Mouse (Mus musculus): ENCODE results near the gene Cacna1h. TPM values are rescaled to one million over a fixed set of nuclear protein-coding genes. Genes with fewer than 3 reads are reported as not detected.

Cacna1h gene
- polyA plus RNA-seq, 1 experiment from 2014 or later, result 5.5 TPM

DNA sequence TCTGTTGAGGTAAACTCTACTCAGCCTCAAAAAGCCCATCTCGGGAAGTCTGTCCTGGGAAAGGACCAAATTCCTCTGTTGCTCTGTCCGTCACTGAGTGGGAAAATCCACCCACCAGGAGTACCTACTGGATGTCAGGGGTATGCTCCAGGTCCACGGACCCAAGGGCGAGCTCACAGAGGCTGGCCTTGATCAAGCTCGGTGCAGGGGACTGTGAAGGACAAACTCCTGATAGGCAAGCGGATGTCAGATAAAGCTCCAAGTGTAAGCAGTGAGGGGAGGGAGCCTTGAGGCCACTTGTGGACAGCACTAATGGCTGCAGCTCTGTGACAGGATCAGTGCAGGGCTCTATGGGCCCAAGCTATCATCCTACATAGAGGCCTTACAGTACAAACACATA is 23.4 kb downstream of the Cacna1h start:
- WGBS, result 82% methylated on average over 6 of the region's 6 CpGs
- H3K27ac ChIP-seq (replicated peaks; ENCODE audit: low read depth, low read length), result no peak overlapping the region
- no peak overlapping the region for H3K4me2 ChIP-seq (ENCODE audit: low read depth, severe bottlenecking)
- peaks cover 46% of the 10 kb centered on the region for H3K4me1 ChIP-seq (ENCODE audit: control insufficient read depth, insufficient read depth, low read length)
- H3K4me3 ChIP-seq (ENCODE audit: low read depth, low read length), result no peak overlapping the region
- H3K36me3 ChIP-seq (ENCODE audit: control insufficient read depth, insufficient read depth, low read length), result no peaks in the 10 kb centered on the region
- DNase-seq (ENCODE audit: low spot score) (no peak), ATAC-seq (ENCODE audit: insufficient number of reproducible peaks, low FRiP score, low TSS enrichment, low read depth) (no peak)
- H3K9ac ChIP-seq (ENCODE audit: low read length), result no peak overlapping the region
- no peaks in the 10 kb centered on the region for H3K9me3 ChIP-seq (ENCODE audit: control insufficient read depth, low read length)
- no peaks in the 10 kb centered on the region for H3K27me3 ChIP-seq (ENCODE audit: control insufficient read depth, insufficient read depth, low read length)

GRCm38 (mm10) chr17:25409621-25410020 is 24.0 kb downstream of the Cacna1h start:
- H3K4me3 ChIP-seq (ENCODE audit: low read depth, low read length), result no peak overlapping the region
- no peaks in the 10 kb centered on the region for H3K36me3 ChIP-seq (ENCODE audit: control insufficient read depth, insufficient read depth, low read length)
- ATAC-seq (ENCODE audit: insufficient number of reproducible peaks, low FRiP score, low TSS enrichment, low read depth) (no peak), DNase-seq (ENCODE audit: low spot score) (no peak)
- 74% methylated on average over 7 of the region's 7 CpGs for WGBS
- H3K9me3 ChIP-seq (ENCODE audit: control insufficient read depth, low read length), result no peaks in the 10 kb centered on the region
- H3K4me2 ChIP-seq (ENCODE audit: low read depth, severe bottlenecking), result no peak overlapping the region
- H3K4me1 ChIP-seq (ENCODE audit: control insufficient read depth, insufficient read depth, low read length), result peaks cover 46% of the 10 kb centered on the region
- H3K9ac ChIP-seq (ENCODE audit: low read length), result no peak overlapping the region
- no peak overlapping the region for H3K27ac ChIP-seq (replicated peaks; ENCODE audit: low read depth, low read length)
- no peaks in the 10 kb centered on the region for H3K27me3 ChIP-seq (ENCODE audit: control insufficient read depth, insufficient read depth, low read length)

GRCm38 (mm10) chr17:25408302-25408999 is 25.1 kb downstream of the Cacna1h start:
- Histone ChIP-seq H3K36me3 (ENCODE audit: control insufficient read depth, insufficient read depth, low read length) (no peaks in the 10 kb centered on the region), H3K27ac (replicated peaks; ENCODE audit: low read depth, low read length) (no peak overlapping the region), H3K4me2 (ENCODE audit: low read depth, severe bottlenecking) (no peak overlapping the region), H3K4me3 (ENCODE audit: low read depth, low read length) (no peak overlapping the region), H3K4me1 (ENCODE audit: control insufficient read depth, insufficient read depth, low read length) (peaks cover 41% of the 10 kb centered on the region), H3K9ac (ENCODE audit: low read length) (no peak overlapping the region), H3K27me3 (ENCODE audit: control insufficient read depth, insufficient read depth, low read length) (no peaks in the 10 kb centered on the region), H3K9me3 (ENCODE audit: control insufficient read depth, low read length) (no peaks in the 10 kb centered on the region)
- ATAC-seq (ENCODE audit: insufficient number of reproducible peaks, low FRiP score, low TSS enrichment, low read depth), result no peak
- 88% methylated on average over 7 of the region's 7 CpGs for WGBS
- no peak for DNase-seq (ENCODE audit: low spot score)

DNA sequence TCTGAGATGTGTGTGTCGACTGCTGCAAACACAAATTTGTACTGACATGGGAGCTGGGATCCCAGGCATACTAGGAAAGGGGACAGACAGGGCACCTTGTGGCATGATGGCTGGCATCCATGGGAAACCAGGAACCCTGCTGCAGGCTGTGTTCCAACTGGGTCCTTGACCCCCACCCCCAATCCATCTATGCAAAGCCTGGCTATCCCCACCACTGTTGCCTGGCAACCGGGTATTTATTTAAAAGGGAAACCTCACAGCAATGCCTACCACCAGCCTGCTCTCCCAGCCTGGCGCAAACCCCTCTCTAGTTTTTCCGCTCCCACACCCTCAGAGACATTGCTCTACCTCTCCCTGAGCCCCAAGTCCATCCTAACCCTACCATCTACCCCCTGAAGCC is 26.2 kb downstream of the Cacna1h start:
- Histone ChIP-seq H3K4me2 (ENCODE audit: low read depth, severe bottlenecking) (no peak overlapping the region), H3K9ac (ENCODE audit: low read length) (no peak overlapping the region), H3K4me1 (ENCODE audit: control insufficient read depth, insufficient read depth, low read length) (peaks cover 41% of the 10 kb centered on the region), H3K4me3 (ENCODE audit: low read depth, low read length) (no peak overlapping the region), H3K27ac (replicated peaks; ENCODE audit: low read depth, low read length) (no peak overlapping the region), H3K27me3 (ENCODE audit: control insufficient read depth, insufficient read depth, low read length) (no peaks in the 10 kb centered on the region), H3K36me3 (ENCODE audit: control insufficient read depth, insufficient read depth, low read length) (no peaks in the 10 kb centered on the region), H3K9me3 (ENCODE audit: control insufficient read depth, low read length) (no peaks in the 10 kb centered on the region)
- WGBS, result 81% methylated on average over 4 of the region's 4 CpGs
- ATAC-seq (ENCODE audit: insufficient number of reproducible peaks, low FRiP score, low TSS enrichment, low read depth), result no peak
- DNase-seq (ENCODE audit: low spot score), result no peak

DNA sequence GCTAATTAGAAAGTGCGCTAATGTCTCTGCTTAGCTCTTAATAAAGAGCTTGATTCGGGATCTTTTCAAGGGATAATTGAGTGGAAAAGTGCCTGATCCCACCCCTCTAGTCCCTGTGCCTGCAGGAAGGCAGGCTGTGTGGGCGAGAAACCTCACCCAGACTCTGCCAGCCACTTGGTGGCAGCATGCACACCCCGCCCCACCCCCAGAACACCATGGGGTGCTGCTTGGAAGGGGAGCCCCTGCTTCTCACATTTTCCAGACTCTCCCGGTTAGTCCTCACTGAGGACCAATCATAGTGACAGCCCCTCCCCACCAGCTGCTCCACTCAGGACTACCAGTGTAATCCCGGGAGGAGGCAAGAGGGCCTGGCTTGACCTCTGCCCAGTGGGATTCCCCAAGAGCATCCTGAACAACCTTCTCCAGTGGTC is 27.6 kb downstream of the Cacna1h start:
- WGBS, result 12% methylated on average over 6 of the region's 6 CpGs
- no peak for ATAC-seq (ENCODE audit: insufficient number of reproducible peaks, low FRiP score, low TSS enrichment, low read depth)
- Histone ChIP-seq H3K4me2 (ENCODE audit: low read depth, severe bottlenecking) (no peak overlapping the region), H3K9me3 (ENCODE audit: control insufficient read depth, low read length) (no peaks in the 10 kb centered on the region), H3K36me3 (ENCODE audit: control insufficient read depth, insufficient read depth, low read length) (no peaks in the 10 kb centered on the region), H3K9ac (ENCODE audit: low read length) (no peak overlapping the region), H3K27me3 (ENCODE audit: control insufficient read depth, insufficient read depth, low read length) (no peaks in the 10 kb centered on the region), H3K4me3 (ENCODE audit: low read depth, low read length) (no peak overlapping the region), H3K4me1 (ENCODE audit: control insufficient read depth, insufficient read depth, low read length) (peaks cover 37% of the 10 kb centered on the region), H3K27ac (replicated peaks; ENCODE audit: low read depth, low read length) (0 out of 2 replicates have a peak overlapping the region, but pooled peaks have one; percentile 14)
- DNase-seq (ENCODE audit: low spot score), result no peak

DNA sequence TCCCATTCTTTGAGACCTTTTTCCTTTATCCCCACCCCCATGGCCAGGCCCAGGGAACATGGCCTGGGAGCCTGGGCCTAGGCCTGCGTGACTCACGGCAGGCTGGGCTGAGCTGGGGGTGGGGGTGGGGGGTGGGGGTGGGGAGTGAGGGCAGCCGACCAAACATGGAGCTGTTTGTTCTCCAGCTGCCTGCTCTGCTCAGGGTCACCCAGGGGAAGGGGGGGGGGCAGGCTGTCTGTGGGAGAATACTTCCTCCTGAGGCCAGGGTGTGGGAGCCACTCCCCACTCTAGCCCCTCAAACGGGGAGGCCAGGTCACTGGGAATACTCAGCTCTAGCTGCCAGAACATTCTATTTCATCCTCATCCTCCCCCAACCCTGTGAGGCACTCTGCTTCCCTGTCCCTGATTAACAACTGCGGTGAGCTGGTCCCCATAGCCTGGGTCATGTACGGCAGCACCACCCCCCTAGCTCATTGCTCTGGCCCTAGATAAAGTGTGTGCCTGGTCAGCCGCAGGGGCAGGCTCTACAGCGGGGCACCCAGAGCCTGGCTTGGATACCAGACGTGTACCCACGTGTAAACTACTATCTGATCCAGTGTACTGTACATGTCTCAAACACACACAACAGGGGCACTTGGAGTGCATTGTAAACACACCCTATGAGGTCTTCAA is 28.2 kb downstream of the Cacna1h start:
- no peak overlapping the region for H3K4me3 ChIP-seq (ENCODE audit: low read depth, low read length)
- DNase-seq (ENCODE audit: low spot score) (no peak), ATAC-seq (ENCODE audit: insufficient number of reproducible peaks, low FRiP score, low TSS enrichment, low read depth) (0 out of 2 replicates have a peak, but pooled peaks have one; percentile 26)
- WGBS, result 9% methylated on average over 10 of the region's 10 CpGs
- H3K4me2 ChIP-seq (ENCODE audit: low read depth, severe bottlenecking), result 0 out of 2 replicates have a peak overlapping the region, but pooled peaks have one; percentile 1
- H3K4me1 ChIP-seq (ENCODE audit: control insufficient read depth, insufficient read depth, low read length), result peaks cover 36% of the 10 kb centered on the region
- H3K36me3 ChIP-seq (ENCODE audit: control insufficient read depth, insufficient read depth, low read length), result no peaks in the 10 kb centered on the region
- no peaks in the 10 kb centered on the region for H3K27me3 ChIP-seq (ENCODE audit: control insufficient read depth, insufficient read depth, low read length)
- H3K9ac ChIP-seq (ENCODE audit: low read length), result no peak overlapping the region
- 0 out of 2 replicates have a peak overlapping the region, but pooled peaks have one; percentile 45 for H3K27ac ChIP-seq (replicated peaks; ENCODE audit: low read depth, low read length)
- no peaks in the 10 kb centered on the region for H3K9me3 ChIP-seq (ENCODE audit: control insufficient read depth, low read length)

DNA sequence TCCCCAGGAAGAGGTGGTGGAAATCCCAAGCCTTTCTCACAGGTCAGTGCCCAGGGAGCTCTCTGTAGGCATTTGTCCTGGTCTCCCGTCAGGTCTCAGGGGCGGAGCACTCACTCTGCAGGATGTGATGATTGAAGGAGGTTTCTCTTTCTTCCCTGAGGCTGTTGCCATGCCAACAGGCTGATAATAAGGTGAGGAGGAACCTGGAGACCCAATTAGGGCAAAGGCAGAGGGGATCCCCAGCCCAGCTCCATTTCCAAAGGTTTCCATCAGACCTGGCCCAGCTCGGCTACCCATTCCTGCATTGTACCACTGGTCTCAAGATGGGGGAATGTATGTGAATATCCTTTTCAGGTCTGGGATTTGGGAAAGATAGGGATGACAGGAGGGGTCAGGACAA is 29.4 kb downstream of the Cacna1h start:
- H3K9ac ChIP-seq (ENCODE audit: low read length), result no peak overlapping the region
- no peak overlapping the region for H3K4me3 ChIP-seq (ENCODE audit: low read depth, low read length)
- no peak for DNase-seq (ENCODE audit: low spot score)
- no peak overlapping the region for H3K4me2 ChIP-seq (ENCODE audit: low read depth, severe bottlenecking)
- ATAC-seq (ENCODE audit: insufficient number of reproducible peaks, low FRiP score, low TSS enrichment, low read depth), result no peak
- H3K4me1 ChIP-seq (ENCODE audit: control insufficient read depth, insufficient read depth, low read length), result peaks cover 37% of the 10 kb centered on the region
- H3K36me3 ChIP-seq (ENCODE audit: control insufficient read depth, insufficient read depth, low read length), result no peaks in the 10 kb centered on the region
- H3K9me3 ChIP-seq (ENCODE audit: control insufficient read depth, low read length), result no peaks in the 10 kb centered on the region
- no peak overlapping the region for H3K27ac ChIP-seq (replicated peaks; ENCODE audit: low read depth, low read length)
- H3K27me3 ChIP-seq (ENCODE audit: control insufficient read depth, insufficient read depth, low read length), result no peaks in the 10 kb centered on the region
- WGBS, result 21% methylated on average over 3 of the region's 3 CpGs

GRCm38 (mm10) chr17:25402224-25402623 is 31.4 kb downstream of the Cacna1h start:
- Histone ChIP-seq H3K9me3 (ENCODE audit: control insufficient read depth, low read length) (no peaks in the 10 kb centered on the region), H3K4me2 (ENCODE audit: low read depth, severe bottlenecking) (no peak overlapping the region), H3K27ac (replicated peaks; ENCODE audit: low read depth, low read length) (no peak overlapping the region), H3K36me3 (ENCODE audit: control insufficient read depth, insufficient read depth, low read length) (no peaks in the 10 kb centered on the region), H3K4me3 (ENCODE audit: low read depth, low read length) (no peak overlapping the region), H3K27me3 (ENCODE audit: control insufficient read depth, insufficient read depth, low read length) (no peaks in the 10 kb centered on the region), H3K4me1 (ENCODE audit: control insufficient read depth, insufficient read depth, low read length) (peaks cover 42% of the 10 kb centered on the region), H3K9ac (ENCODE audit: low read length) (no peak overlapping the region)
- 83% methylated on average over 13 of the region's 13 CpGs for WGBS
- ATAC-seq (ENCODE audit: insufficient number of reproducible peaks, low FRiP score, low TSS enrichment, low read depth) (no peak), DNase-seq (ENCODE audit: low spot score) (no peak)

All from limb, embryonic 11.5 days (tissue).